Mouse (Mus musculus) ES-E14 (cell line): ENCODE measurements around the gene Tnfaip1. TPM values are rescaled to one million over a fixed set of nuclear protein-coding genes. Genes with fewer than 3 reads are reported as not detected.

Source experiments
- DNase-seq: peaks from one replicate; pipeline ENCODE4 v3.0.0-alpha.2; 2013; ENCODE audit warnings: low read depth, low spot score
- H3K27ac ChIP-seq: 2 replicates; pipeline ENCODE4 v1.5.1; 2012; ENCODE audit warnings: low read depth, mild to moderate bottlenecking, low read length, moderate library complexity, mixed read lengths; ENCODE audit not compliant: poor library complexity, insufficient read depth, severe bottlenecking
- H3K36me3 ChIP-seq: 2 replicates; pipeline ENCODE4 v1.6.1; 2012; ENCODE audit warnings: mild to moderate bottlenecking, low read length, moderate library complexity, mixed read lengths; ENCODE audit not compliant: control insufficient read depth, poor library complexity, insufficient read depth, severe bottlenecking
- H3K4me1 ChIP-seq, 2 experiments: fragments of 150-350 bp in 1 of 2; sonication (generic) in 1 of 2; 2 replicates each; pipeline ENCODE4 v1.6.1; 2012; ENCODE audit warnings: low read length in 2 of 2, mild to moderate bottlenecking in 1 of 2, mixed read lengths in 1 of 2; ENCODE audit not compliant: control insufficient read depth in 2 of 2, insufficient read depth in 2 of 2, poor library complexity in 1 of 2
- H3K4me3 ChIP-seq, 2 experiments: fragments of 150-350 bp in 1 of 2; sonication (generic) in 1 of 2; 2 replicates each; pipeline ENCODE4 v1.5.1; 2012; ENCODE audit warnings: low read length in 2 of 2, low read depth in 1 of 2, mild to moderate bottlenecking in 1 of 2, mixed read lengths in 1 of 2; ENCODE audit not compliant: insufficient read depth in 1 of 2, poor library complexity in 1 of 2, severe bottlenecking in 1 of 2
- H3K9ac ChIP-seq: 2 replicates; pipeline ENCODE4 v1.6.1; 2012; ENCODE audit warnings: low read depth, mild to moderate bottlenecking, low read length, mixed read lengths; ENCODE audit not compliant: poor library complexity, insufficient read depth, severe bottlenecking
- H3K9me3 ChIP-seq: fragments of 150-350 bp; sonication (generic); 2 replicates; pipeline ENCODE4 v1.6.1; 2012; ENCODE audit warnings: low read depth, mild to moderate bottlenecking, low read length; ENCODE audit not compliant: control insufficient read depth, insufficient read depth
- CHD2 ChIP-seq: IDR thresholded peaks from 2 replicates; pipeline ENCODE4 v1.6.1; 2014; ENCODE audit warnings: mild to moderate bottlenecking, low read depth, low read length, inconsistent platforms
- HCFC1 ChIP-seq: IDR thresholded peaks from 2 replicates; pipeline ENCODE4 v1.6.1; 2012; ENCODE audit warnings: low read length, inconsistent platforms, borderline replicate concordance; ENCODE audit not compliant: insufficient read depth
- MAFK ChIP-seq: IDR thresholded peaks from 2 replicates; pipeline ENCODE4 v1.6.1; 2014; ENCODE audit warnings: mild to moderate bottlenecking, low read depth, low read length, inconsistent platforms; ENCODE audit not compliant: insufficient read depth
- ZC3H11A ChIP-seq: IDR thresholded peaks from 2 replicates; pipeline ENCODE4 v1.6.1; 2012; ENCODE audit warnings: low read depth, mild to moderate bottlenecking, inconsistent platforms, low read length, borderline replicate concordance
- ZNF384 ChIP-seq: IDR thresholded peaks from 2 replicates; pipeline ENCODE4 v1.6.1; 2012; ENCODE audit warnings: low read depth, low read length, inconsistent platforms
- in situ Hi-C, 2 experiments: fragments of 600-800 bp; cut with MboI; formaldehyde crosslinking; loops; one replicate each; pipeline ENCODE4 v1.15.1; 2025; ENCODE audit warnings: low sequenced_read_pairs in 2 of 2, inconsistent platforms in 1 of 2; ENCODE audit not compliant: unreplicated experiment in 2 of 2
- total RNA-seq: library from RNA; depleted of rRNA; stranded (reverse); fragments of 300-350 nt; gene quantifications from 2 replicates; pipeline ENCODE4 v1.2.3, GENCODE M21; 2012

The Tnfaip1 gene
- total RNA-seq, 1 experiment, result 28.3 TPM

GRCm38 (mm10) chr11:78509148-78509547 lies 27.0 kb downstream of the Tnfaip1 start:
- Histone ChIP-seq H3K36me3 (peaks cover 28% of the 10 kb centered on the region), H3K9me3 (no peaks in the 10 kb centered on the region), H3K4me1 (peaks cover 0 to 6% of the 10 kb centered on the region in 2 experiments; a peak in 2 of 4 replicates), H3K9ac (no peak overlapping the region), H3K27ac (no peak overlapping the region), H3K4me3 (no peak overlapping the region)
- no peak for DNase-seq
- in situ Hi-C loops, result no loop called here
- TF ChIP-seq ZNF384 (peak; percentile 92), ZC3H11A (no peak)

DNA sequence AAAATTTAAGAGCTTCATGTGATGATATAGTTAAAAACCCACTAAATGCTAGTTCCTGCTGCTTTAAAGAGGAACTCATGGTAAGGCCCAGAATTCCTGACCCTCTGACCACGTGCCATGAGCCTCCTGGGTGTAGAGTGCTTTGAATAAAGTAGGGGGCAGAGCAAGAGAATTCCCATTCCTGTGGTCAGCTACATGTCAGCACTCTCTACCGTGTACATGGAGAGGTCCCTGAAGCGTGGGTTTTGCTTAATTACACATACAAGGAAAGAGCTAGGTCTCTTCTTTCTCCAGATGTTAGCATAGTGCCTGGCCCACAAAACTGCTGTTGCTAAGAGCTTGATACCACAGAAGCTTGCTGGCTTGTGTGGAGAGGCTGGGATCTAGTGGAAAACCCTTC lies 30.7 kb downstream of the Tnfaip1 start:
- H3K27ac ChIP-seq, result no peak overlapping the region
- H3K36me3 ChIP-seq, result peaks cover 28% of the 10 kb centered on the region
- H3K4me1 ChIP-seq, result no peaks in the 10 kb centered on the region
- H3K9ac ChIP-seq, result no peak overlapping the region
- TF ChIP-seq HCFC1, result no peak
- TF ChIP-seq ZC3H11A, result no peak
- no peak for TF ChIP-seq MAFK
- no peak for TF ChIP-seq ZNF384
- TF ChIP-seq CHD2, result no peak
- no peak for DNase-seq
- H3K9me3 ChIP-seq, result no peaks in the 10 kb centered on the region
- in situ Hi-C loops, result no loop called here
- H3K4me3 ChIP-seq, result no peak overlapping the region

GRCm38 (mm10) chr11:78502909-78503650 lies 33.1 kb downstream of the Tnfaip1 start, which contains the start of gene Sebox:
TSS of gene Sebox (plus strand) at chr11:78503447.
- H3K36me3 ChIP-seq, result peaks cover 13% of the 10 kb centered on the region
- H3K27ac ChIP-seq, result no peak within 1 kb of the TSS
- no peaks in the 10 kb centered on the region for H3K4me1 ChIP-seq
- in situ Hi-C loops, result no loop called here
- no peaks in the 10 kb centered on the region for H3K9me3 ChIP-seq
- H3K9ac ChIP-seq, result no peak within 1 kb of the TSS
- TF ChIP-seq ZC3H11A, result no peak
- no peak within 1 kb of the TSS for H3K4me3 ChIP-seq
- DNase-seq, result no peak

DNA sequence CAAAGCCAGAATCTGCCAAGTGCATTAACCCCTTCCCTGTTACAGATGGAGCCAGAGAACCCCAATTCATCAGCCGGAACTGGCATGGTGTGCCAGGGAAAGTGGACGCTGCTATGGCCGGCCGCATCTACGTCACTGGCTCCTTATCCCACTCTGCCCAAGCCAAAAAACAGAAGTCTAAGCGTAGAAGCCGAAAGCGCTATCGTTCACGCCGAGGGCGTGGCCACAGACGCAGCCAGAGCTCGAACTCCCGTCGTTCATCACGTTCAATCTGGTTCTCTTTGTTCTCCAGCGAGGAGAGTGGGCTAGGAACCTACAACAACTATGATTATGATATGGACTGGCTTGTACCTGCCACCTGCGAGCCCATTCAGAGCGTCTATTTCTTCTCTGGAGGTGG lies 34.6 kb downstream of the Tnfaip1 start:
- in situ Hi-C loops, result no loop called here
- DNase-seq, result no peak
- no peak overlapping the region for H3K9ac ChIP-seq
- H3K4me3 ChIP-seq, result no peak overlapping the region
- peaks cover 4% of the 10 kb centered on the region for H3K36me3 ChIP-seq
- peaks cover 0 to 2% of the 10 kb centered on the region in 2 experiments; a peak in 1 of 4 replicates for H3K4me1 ChIP-seq
- H3K27ac ChIP-seq, result no peak overlapping the region
- no peaks in the 10 kb centered on the region for H3K9me3 ChIP-seq
- TF ChIP-seq MAFK (no peak), CHD2 (no peak), HCFC1 (no peak), ZNF384 (no peak), ZC3H11A (no peak)
